In genomic region chr4:47351386-47352049, GRCm38 (mm10) we compare ENCODE assay signal across 8 mouse cellular contexts. TPM values are rescaled to one million over a fixed set of nuclear protein-coding genes. Genes with fewer than 3 reads are reported as not detected.
DNase-seq lines count a peak whose midpoint lies in the region; ATAC-seq and TF ChIP-seq lines count a peak whose summit lies in the region.

No protein-coding gene starts in this region.

- TF ChIP-seq CTCF in lung, adult 2 months (IDR thresholded peaks at IDR 0.05; ENCODE audit: insufficient read depth, low read length): peak; percentile 54

- no peaks in the 10 kb centered on the region for H3K9me3 ChIP-seq in neural tube, embryonic 13.5 days

- no peak overlapping the region for H3K27ac ChIP-seq in neural tube, embryonic 13.5 days (replicated peaks)

- WGBS in lung, adult 2 months: 24% methylated on average over 9 of the region's 9 CpGs
- 19% methylated on average over 9 of the region's 9 CpGs for WGBS in neural tube, embryonic 13.5 days

- H3K4me2 ChIP-seq in neural tube, embryonic 13.5 days: peak overlapping the region; percentile 94

- peak; percentile 49 for ATAC-seq in granulocyte monocyte progenitor cell, adult 5-6 weeks (replicated peaks; ENCODE audit: poor library complexity, severe bottlenecking)
- no peak for ATAC-seq in neural tube, embryonic 13.5 days (ENCODE audit: low read depth)

- H3K9ac ChIP-seq in neural tube, embryonic 13.5 days: peak overlapping the region; percentile 72; the same call in 1 of the 2 replicates

- H3K27me3 ChIP-seq in neural tube, embryonic 13.5 days: no peaks in the 10 kb centered on the region; the same call in 1 of the 2 replicates

- H3K4me3 ChIP-seq in lung, adult 2 months (replicated peaks; ENCODE audit: extremely low read depth, low read depth, low read length): peak overlapping the region; percentile 5
- H3K4me3 ChIP-seq in neural tube, embryonic 13.5 days: peak overlapping the region; percentile 98

- peak; percentile 39 to 52 for DNase-seq in urinary bladder, adult 18-20 months (ENCODE audit: low spot score in 2 of 2)
- no peak for DNase-seq in urinary bladder, postnatal 4 days (ENCODE audit: low spot score in 2 of 2)
- peak; percentile 8 for DNase-seq in cerebellum, adult 8-10 months
- DNase-seq in kidney, adult 8-10 months: peak; percentile 52 to 59
- peak; percentile 18 for DNase-seq in lung, adult 2 months
- peak; percentile 27 for DNase-seq in yolk sac, embryonic 10.5 days (ENCODE audit: low spot score)

- TF ChIP-seq POLR2A in lung, adult 2 months (IDR thresholded peaks at IDR 0.05; ENCODE audit: borderline replicate concordance, extremely low read depth, low read depth, low read length): no peak

- no peaks in the 10 kb centered on the region for H3K36me3 ChIP-seq in neural tube, embryonic 13.5 days

- H3K4me1 ChIP-seq in lung, adult 2 months (ENCODE audit: control insufficient read depth, insufficient read depth, low read length): peaks cover 8% of the 10 kb centered on the region
- peaks cover 44% of the 10 kb centered on the region for H3K4me1 ChIP-seq in neural tube, embryonic 13.5 days (replicated peaks)

RNA-seq across cellular contexts. Expression of gene Tgfbr1, which starts 1.5 kb away (rescaled TPM):
- total RNA-seq in granulocyte monocyte progenitor cell, adult 5-6 weeks (2014; fragmentation: Nextera tagmentation): 14.0 and 18.4 TPM in 2 replicates
- 19.1 and 21.8 TPM in 2 replicates for total RNA-seq in granulocyte monocyte progenitor cell, adult 5-6 weeks (2017)
- polyA plus RNA-seq in lung, adult 2 months (2012; rRNA removed): 6.2 and 9.9 TPM in 2 replicates
- polyA plus RNA-seq in neural tube, embryonic 13.5 days (2015; fragmentation: Nextera tagmentation; extraction: Ambion mirVana): 42.6 and 44.3 TPM in 2 replicates

Comparison
In these comparisons a context has a peak if more than half of its experiments do, and no peak if none do; other contexts are left out.
1. DNase-seq: peak in urinary bladder, adult 18-20 months (2 of 2), cerebellum, adult 8-10 months (single experiment), kidney, adult 8-10 months (2 of 2), lung, adult 2 months (single experiment) and yolk sac, embryonic 10.5 days (single experiment); none in urinary bladder, postnatal 4 days (0 of 2).